Mouse (Mus musculus): ENCODE results near the gene Sema4a.
A peak's percentile ranks its signal among the peaks of the same experiment; 100 is the strongest.
"Not testable (repeated sequence)": the region's sequence is repeated elsewhere in the genome, so short reads cannot be mapped to it uniquely, and the experiment has no call there.

Sema4a gene

DNA sequence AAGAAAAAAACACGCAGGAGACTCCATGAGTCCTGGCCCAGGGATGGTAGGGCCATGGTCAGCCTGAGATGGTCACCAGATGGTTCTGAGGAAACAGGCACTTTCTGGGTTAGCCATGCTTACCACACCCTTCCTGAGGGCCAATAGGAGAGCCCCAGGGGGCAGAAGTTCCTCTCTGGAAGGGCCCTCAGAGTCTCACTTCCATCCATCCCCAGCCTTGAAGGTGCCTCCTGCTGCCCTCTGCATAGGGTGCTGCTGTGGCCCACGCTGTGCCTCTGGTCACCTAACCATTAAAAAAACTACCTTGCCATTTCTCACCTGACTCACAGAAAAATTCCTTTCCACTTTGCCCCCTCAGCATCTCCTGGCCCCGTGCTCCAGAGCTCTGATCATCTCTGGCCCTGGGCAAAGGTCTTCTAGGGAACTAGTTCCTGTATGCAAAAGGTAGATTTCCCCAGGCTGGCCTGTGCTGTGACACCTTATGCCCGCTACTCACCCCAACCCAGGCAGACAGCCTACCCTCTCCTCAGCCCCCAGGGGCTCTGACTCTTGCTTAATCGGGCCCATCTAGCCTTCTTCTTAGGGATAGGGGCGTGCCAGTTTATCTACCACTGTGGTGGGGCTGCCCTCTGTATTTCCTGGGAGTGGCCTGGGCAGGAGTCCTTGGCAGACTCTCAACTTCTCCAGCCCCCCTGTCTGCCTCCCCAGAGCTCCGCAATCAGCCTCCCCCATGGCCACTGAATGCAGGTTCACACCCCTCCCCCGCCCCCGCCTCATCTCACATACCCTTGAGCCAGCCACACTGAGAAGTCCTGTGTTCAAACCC lies 6.0 kb downstream of the Sema4a start:
- DNase-seq: no peak

DNA sequence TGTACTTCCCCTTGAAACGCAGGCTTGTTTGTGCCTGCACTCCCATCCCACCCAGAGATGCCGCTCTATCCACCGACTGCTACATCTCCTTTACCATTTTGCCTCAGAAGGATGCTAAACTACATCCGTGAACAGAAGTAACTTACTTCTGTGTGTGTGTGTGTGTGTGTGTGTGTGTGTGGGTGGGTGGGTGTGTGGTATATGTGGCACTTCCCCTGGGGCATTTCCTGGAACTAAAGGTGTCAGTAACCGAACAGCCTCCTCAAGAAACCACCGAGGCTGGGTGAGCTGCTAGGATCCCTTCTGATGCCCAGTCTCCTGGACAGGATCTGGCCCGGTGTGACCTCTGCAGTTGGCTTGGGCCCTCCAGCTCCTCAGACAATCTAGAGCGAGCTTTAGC lies 7.0 kb downstream of the Sema4a start:
- no peak for DNase-seq

DNA sequence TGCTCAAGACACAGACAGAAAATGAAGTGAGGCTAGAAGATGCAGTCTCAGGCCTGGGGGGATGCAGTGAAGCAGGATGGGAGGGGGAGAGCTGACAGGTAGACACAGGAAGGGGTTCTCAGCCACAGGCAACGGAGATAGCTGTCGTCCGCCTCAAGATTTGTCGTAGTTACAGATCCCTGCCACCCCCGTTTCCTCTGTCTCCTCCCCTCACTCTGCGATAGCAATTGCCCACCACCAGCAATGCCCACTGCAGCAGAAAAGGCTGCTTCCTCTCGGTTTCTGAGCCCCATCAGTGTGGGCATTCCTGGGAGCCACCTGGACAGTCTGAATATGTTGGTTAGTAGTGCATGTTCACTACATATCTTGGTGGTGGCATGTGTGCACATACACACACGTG lies 7.6 kb downstream of the Sema4a start:
- DNase-seq: no peak

DNA sequence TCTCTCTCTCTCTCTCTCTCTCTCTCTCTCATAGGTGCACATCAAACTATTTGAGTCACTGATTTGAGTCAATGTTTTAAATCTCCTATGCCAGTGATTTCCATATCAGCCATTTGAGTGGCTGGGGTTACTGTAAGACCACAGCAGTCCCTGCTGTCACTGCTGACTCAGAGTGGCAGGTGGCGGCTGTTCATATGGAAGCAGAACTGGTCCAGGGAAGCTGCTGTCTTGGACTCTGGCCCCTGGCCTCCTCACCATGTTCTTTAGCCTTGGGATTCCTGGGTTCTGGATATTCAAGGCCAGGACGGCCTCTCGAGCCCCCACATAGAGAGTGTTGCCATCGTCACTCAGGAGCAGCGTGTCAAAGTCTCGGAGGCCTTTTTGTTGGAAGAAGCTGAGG lies 8.3 kb downstream of the Sema4a start:
- DNase-seq: no peak

DNA sequence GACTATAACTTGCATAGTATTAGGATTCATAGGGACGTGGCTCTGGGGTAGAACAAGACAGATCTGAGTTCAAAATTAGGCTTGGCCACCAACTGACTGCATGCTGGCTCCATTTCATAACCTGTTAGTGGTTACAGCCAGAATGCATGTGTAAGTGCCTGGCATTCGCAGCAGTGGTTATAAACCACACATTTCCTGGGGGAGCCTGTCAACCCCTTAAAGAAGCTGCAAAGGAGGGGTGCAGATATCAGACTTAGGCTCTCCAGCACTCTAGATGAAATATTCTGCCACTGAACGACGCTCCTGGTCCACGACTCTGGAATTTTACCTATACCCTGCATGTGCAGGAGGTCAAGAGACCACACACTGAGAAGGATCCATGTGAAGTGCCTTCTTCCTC lies 8.7 kb downstream of the Sema4a start:
- DNase-seq: no peak

DNA sequence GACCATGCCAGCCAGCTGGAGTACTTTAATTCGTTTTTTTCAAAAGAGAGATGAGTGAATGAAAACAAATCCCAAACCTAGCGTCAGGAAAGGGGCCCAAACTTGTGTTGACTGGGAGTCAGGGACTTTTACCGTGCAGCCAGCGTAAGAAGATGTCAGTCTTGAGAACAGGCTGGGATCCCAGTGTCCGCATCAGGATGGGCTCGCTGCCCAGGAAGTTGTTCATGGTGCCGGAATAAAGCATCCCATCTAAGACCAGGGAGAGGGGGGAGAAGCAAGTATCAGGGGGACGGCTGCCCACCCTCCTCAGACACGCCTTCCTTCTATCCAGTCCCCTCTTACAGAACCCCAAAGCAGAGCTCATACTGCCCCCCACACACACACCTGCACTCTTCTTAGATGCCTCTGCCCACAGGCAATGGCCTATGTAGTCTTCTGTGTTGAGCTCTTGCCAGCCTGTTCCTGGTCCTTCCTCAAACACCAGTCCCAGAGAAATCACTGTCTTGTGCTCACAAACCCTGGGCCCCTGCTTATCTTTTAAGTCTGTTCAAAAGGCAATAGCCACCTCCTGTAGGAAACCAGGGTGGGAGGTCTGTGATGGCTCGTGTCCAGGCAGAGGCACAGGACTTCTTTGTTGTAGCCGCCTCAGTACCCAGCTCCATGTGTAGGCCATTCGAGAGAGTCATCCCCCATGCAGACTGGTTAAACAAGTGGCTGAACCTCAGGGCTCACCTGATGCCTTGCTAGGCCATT lies 10.4 kb downstream of the Sema4a start:
- DNase-seq: no peak

DNA sequence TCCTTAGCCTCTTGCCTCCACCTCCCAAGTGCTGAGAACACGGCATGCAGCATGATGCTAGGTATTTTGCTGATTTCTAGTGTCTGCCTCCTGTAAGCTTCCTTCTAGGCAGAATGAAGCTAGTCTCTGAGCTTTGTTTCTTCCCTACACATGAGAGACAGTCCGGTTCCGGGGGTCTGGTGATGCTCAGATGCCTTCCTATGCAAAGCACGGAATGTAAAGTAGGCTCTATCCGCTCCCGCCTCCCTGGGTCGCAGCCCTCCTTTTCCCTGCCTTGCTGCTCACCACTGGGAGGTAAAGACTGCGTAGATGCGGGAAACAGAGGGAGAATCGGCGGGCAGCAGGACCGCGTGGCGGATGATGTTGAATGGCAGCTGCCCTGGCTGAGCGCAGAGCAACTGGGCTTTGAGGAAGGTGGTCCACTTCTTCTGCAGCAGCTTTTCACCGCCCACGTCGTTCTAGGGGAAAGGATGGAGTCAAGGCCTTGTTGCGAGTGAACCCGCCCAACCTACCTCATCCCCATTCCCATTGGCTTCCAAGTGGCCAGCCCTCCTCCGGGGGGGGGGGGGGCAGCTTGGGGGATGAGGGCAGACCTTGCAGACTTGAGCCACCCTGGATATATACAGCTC lies 11.5 kb downstream of the Sema4a start:
- DNase-seq: peak; percentile 76

DNA sequence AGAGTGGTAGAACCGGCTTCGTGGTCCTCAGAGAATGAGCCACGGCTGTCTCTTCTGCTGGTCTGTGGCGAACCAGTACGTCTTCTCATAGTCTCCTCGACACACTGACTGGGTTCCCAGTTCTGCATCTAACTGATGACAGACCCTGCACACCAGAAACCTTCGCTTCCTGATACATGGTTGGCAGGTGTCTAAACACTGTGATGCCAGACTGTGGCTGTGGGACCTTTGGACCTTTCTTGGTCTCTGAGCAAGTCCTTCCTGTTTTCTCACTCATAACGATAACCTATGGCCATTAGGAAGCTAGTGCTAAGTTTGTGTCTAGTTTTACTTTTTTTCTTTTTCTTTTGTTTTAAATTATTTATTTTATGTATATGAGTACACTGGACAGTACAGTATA lies 12.5 kb downstream of the Sema4a start:
- no peak for DNase-seq

DNA sequence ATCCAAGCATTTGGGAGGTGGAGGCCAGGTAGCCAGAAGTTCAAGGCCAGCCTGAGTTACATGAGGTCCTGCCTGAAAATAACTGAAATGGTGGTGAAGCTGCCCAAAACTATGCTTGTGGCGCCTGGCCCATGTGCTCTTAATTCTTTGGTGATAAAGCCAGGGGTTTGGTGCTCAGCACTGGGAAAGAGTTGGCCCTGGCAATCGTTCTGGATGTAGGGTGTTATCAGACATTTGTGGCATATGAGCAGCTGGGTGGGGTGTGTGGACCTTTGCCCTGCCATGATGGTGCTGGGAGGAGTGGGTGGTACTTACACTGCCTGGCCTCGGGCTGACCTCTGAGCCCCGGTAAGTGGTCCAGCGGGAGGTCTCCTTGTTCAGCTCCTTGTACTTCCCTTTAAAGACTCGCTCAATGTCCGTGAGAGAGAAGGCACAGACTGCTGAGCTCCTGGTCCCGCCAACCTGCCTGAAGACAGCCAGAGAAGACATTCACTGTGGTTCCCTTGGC lies 13.3 kb downstream of the Sema4a start:
- DNase-seq: no peak

DNA sequence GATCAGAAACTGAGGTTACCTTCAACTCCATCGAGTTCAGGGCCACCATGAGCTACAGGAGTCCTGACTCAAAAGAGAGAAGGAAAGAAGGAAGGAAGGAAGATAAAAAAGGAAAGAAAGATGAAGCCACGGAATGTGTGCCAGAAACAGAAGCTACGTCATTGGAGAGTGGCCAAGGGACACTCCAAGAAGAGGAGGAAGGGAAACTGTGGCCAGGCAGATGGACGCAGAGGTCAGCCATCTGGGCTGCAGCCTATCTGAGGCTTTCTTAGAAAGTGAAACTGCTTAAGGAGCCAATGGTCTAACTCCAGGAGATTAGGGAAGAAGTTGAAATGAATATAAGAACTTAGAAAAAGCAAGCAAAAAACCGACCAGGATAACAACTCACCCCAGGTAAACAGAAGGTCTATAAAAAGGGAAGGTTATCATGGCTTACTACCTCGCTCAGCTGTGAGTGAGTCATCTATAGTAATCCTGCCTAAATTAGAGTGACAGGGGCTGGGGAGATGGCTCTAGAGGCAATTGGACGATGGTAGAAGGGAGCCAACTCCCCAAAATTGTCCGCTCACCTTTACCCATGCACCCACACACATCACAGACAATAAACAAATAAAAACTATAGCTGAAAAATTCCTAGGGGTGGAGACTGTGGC lies 14.4 kb downstream of the Sema4a start:
- no peak for DNase-seq

DNA sequence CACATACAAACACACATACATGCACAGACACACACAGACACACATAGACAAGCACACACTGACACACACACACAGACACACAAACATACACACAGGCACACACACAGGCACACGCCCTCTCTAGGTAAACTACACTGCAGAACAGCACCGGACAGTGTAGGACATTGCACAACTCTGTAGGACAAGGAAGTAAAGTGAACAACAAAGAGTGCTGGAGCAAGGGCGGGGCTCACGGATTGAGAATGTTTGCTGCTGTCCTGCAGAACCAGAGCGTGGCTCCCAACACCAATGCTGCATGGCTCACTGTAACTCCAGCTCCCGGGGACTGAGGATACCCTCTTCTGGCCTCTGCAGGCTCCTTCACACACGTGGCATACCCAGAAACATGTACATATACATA lies 18.1 kb downstream of the Sema4a start:
- no peak for DNase-seq

DNA sequence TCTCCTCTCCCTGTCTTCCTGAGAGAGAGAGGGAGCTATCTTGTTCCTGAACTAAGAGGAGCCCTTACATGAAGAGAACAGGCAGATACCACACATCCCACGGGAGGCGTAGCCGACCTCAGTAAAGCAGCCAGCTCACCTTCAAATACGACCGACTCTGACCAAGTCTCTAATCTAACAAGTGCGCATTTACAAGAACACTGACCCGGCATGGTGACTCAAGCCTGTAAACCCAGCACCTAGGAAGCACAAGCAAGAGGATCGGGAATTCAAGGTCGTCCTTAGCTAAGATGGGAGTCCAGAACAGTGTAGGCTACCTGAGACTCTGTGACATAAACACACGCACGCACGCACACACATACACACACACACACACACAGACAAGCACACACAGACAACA lies 18.5 kb downstream of the Sema4a start:
- DNase-seq: no peak

DNA sequence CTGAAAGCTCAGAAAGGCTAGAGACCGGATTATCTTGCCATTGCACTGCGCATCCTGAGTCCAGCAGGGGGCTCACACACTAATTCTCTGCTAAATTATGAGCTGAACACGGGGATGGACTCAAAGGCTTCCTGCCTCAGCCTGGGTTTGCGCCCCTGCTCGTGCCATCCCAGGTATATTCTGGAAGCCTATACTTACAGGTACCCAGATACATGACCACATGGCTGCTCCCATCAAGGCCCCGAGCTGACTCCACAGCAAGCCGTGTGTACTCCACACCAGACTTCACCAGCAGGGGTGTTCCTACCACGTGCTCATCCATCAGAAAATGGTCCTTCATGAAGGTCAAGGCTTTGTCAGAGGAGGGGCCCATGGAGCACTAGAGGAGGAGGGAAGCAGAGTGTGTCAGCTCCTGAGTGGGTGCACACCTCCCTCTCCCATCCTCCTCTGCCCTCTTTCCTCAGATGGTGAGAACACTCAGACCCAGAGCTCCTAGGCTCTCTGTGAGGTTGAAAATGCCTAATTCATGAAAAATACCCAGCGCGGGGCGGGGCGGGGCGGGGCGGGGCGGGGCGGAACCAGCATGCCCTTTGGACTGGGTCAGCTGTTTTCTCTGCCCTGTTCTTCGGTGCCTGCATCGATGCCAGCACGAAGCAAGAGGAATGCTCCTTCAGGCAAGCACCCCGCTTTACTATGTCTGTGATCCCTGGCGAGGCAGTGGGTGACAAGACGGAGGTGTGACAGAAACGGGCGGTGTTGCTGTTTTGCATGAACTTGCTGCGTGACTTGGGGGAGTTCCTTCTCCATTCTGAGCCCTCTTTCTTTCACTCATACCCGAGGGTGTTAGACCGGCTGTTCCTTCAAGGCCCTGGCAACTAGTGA lies 20.2 kb downstream of the Sema4a start:
- no peak for DNase-seq

DNA sequence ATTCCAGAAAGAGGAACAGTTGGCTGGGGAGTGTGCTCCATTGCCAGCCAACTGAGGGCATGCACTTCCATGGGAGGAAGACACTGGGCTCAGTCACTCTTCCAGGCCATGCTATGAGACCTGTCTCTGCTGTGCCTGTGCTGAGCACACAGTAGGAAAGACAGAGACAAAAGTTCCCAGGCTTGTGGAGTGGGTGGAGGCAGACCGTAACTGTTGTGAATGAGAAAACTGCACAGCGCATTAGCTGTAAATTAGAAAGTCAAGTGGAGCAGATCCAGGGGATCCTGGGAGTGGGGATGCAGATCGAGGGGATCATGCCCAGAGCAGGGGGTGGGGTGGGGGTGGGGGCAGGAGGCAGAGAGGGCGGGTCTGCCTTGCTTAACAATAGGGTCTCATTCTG lies 21.4 kb downstream of the Sema4a start:
- no peak for DNase-seq

DNA sequence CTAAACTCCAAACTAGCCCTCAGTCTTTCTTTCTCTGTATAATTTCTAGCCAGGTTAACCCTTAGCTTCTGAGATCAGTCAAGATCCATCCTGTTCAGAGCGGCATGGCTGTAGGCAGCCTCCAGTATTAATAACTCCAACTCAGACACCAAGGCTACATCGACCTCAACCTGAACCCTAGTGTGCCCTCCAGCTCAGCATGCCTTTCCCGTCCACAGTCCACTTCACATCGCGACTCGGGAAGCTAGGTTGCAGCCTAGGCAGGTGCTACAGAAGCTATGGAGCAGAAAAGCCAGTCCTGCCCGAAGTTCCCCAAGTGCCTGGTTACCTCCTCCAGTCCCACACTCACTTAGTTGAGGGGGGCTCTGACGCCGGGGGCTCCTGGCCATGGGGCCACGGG lies 23.5 kb downstream of the Sema4a start:
- no peak for DNase-seq

DNA sequence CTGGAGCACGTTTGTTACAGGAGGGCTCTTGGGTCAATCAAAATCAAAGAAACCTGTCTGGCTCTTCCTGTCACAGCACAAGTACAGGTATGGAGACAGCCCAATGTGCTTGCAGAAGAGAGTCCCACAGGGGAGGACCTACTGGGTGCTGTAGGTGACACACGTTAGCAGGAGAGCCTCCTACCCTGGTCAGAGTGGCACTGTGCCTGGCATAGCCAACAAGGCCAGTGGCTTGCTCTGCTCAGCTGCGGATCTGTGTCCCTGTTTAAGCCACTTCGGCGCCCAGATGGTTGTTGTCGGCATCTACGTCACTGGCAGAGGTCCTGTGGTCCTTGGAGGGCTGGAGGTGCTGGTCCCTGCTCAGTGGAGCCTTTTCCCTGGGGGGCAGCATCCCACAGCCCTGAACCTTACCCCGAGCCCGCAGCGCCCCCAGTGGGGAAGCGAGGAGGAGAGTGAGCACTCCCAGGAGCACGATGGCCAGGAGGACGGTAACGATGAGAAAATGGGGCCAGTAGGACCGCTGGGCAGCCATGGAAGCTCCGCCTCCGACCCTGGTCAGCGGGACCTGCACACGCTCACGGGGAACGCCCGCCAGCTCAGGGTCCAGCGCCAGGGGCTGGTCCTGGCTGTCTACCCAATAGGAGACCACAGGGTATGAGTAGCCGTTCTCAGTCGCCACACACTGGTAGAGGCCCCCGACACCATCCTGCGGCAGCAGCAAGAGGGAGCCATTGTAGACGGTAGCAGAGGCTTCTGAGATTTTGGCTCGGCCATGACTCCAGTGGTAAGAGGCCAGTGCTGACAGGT lies 24.4 kb downstream of the Sema4a start:
- DNase-seq: peak; percentile 85

DNA sequence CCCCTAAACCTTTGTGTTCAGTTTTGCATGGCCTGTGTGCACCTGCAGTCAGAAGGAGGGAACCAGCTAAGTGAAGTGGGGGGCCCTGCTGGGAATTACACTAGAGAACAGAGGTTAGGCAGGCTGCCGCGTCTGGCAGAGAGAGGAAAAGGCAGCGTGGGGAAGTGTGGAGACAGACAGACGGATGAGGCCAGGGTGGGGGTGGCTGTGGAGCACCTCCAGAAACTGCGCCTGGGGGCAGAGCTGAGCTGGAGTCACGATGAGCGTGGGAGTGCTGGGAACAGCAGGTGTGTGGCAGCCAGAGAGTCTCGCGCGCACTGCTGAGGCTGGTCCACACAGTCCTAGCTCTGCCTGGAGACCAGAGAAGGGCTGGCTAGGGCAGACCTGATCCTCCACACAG lies 25.5 kb downstream of the Sema4a start:
- DNase-seq: no peak

DNA sequence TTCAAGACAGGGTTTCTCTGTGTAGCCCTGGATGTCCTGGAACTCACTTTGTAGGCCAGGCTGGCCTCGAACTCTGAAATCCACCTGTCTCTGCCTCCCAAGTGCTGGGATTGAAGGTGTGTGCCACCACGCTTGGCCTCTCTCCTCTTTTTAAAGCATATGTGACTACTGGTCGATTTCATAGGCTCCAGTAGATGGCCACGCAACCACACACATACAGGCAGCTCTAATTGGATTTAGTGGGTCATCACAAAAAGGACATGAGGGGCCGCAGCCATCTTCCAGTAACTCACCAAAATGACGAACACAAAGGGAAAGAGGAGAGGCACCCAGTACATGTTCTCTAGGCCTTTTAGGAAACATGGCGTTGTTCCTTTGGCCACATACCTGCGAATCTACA lies 32.3 kb downstream of the Sema4a start:
- DNase-seq: not testable (repeated sequence)

DNA sequence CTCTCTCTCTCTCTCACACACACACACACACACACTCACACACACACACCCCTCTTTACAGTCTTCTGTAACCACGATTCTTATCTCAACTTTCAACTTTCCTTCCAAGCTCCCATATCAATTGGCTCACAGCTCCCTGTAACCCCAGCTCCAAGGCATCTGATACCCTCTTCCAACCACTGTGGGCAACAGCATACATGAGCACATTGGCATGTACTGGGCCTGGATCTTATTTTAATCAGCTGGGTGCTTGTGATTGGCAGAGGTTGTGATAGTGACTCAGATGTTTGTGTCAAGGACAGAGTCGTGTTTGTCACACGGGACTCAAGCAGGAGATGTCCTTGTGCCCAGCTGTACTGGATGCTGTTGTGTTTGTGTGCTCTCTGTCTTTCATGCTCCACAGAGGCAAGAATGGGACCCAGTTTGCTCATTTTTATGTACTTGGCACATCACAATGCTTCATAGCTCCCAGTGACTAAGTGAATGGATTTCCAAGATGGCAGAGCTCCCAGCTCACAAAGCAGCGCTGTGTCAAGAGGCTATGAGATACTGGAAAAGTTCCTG lies 33.6 kb downstream of the Sema4a start:
- DNase-seq: no peak

DNA sequence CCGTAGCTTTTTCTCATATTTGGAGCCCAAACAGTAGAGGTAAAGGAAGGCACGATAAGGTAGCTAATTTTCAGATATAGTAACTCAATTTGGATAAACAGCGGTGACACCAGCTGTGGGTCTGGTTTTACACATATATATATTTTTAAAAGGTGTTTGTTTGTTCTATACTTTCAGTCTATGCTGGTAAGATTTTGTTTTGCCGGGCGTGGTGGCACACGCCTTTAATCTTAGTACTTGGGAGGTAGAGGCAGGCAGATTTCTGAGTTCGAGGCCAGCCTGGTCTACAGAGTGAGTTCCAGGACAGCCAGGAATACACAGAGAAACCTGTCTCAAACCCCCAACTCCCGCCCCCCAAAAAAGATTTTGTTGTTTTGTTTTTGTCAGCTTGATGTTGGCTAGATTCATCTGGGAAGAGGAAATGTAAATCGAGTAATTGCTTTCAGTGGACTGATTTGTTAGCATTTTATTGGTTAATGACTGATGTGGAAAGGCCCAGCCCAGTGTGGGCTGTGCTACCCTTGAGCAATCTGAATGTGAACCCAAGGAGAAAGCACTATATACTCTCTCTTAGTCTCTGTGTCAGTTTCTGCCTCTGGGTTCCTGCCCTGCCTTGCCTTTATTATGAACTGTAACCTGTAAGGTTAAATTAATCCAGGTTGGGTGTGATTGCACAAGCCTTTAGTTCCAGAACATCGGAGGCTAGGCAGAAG lies 35.1 kb downstream of the Sema4a start:
- no peak for DNase-seq
